Mouse (Mus musculus) heart, postnatal 10 days (tissue): ENCODE results near the gene Tas2r144. TPM values are rescaled to one million over a fixed set of nuclear protein-coding genes. Genes with fewer than 3 reads are reported as not detected.

Experiments
- DNase-seq, 2 experiments: peaks; one replicate each; pipeline ENCODE4 v3.0.0; 2021
- intact Hi-C: fragments of 180-260 bp; cut with DNase I; formaldehyde crosslinking; loops from one replicate; pipeline ENCODE4 v1.15.1; 2025
- total RNA-seq, 2 experiments: library from RNA; stranded (reverse); gene quantifications; 2 replicates each; pipeline ENCODE4 v1.2.3; 2021

The Tas2r144 gene
- total RNA-seq, 2 experiments from 2014 or later: not detected

DNA sequence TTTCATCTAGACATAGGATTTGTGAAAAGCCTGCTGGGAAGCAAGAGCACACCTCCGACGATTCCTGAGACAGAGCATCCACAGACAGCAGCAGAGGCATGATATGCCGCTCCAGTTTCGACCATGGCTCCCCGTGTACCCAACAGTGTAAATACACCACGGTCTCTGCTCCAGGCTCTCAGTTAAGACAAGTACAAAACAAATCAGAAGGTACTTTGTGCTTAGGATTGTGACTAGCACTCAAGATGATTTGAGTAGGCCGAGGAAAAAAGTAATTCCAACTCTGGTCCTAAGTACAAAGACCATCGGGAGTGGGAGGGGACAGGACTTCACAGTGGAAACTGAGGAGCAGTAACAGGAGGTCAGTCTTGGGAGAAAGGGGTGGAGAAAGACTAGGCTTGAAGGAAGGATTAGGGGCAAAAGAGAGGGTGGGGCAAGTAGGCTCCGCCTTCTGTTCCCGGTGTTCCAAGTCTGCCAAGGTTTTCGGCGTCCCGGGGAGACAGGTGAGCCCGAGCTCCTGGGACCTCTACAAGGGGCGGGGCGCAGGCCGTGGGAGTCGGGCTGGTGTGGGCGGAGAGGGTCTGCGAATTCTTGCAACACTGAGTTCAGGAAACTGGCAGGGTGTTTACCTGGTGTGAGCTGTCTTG, 46.5 kb downstream of the Tas2r144 start, which contains the start of gene Tmem139:
Gene Tmem139 (plus strand): TSS at position 447 of the 647 bp plus-strand sequence.
- no peak for DNase-seq
- intact Hi-C loops: loop anchor here (2.0 to 10.0 kb wide), 2 partner anchors 499 to 657 kb away; partner anchors contain the start of gene Ephb6

- peak; percentile 99 for DNase-seq
- intact Hi-C loops: loop anchor here (1.0 to 10.0 kb wide), 5 partner anchors 37 to 660 kb away; partner anchors contain the start of genes Ephb6, Fam131b and Zyx
These were observed 49.6 kb downstream of the Tas2r144 start, which contains the start of gene Casp2 for GRCm38 (mm10) chr6:42264626-42265312. TSS of gene Casp2 (plus strand) at chr6:42264985.

Other genes starting within 250 kb of the Tas2r144 start
- not detected for gene Sval3, start 247.2 kb upstream of the Tas2r144 start, total RNA-seq
- gene Sva, start 176.9 kb upstream of the Tas2r144 start, total RNA-seq: not detected
- not detected for gene Tas2r139, start 74.4 kb upstream of the Tas2r144 start, total RNA-seq
- gene Gstk1, start 30.6 kb downstream of the Tas2r144 start, total RNA-seq: 10 to 100 TPM; 29.3 to 32.6 TPM
- gene Tmem139, start 46.6 kb downstream of the Tas2r144 start, total RNA-seq: not detected
- 10 to 100 TPM; 19.6 to 31.8 TPM for gene Casp2, start 49.7 kb downstream of the Tas2r144 start, total RNA-seq
- gene Clcn1, start 71.4 kb downstream of the Tas2r144 start, total RNA-seq: 1 to 10 TPM; 1.3 to 1.9 TPM
- 1 to 10 TPM; 1.2 to 1.6 TPM for gene Fam131b, start 109.3 kb downstream of the Tas2r144 start, total RNA-seq
- 100 to 1,000 TPM; 104 to 121 TPM for gene Zyx, start 134.3 kb downstream of the Tas2r144 start, total RNA-seq
- under 1 TPM; 0.60 to 0.72 TPM for gene Epha1, start 157.9 kb downstream of the Tas2r144 start, total RNA-seq
- not detected for gene Tas2r143, start 184.9 kb downstream of the Tas2r144 start, total RNA-seq
- under 1 TPM; 0.25 to 0.31 TPM for gene Tas2r135, start 190.1 kb downstream of the Tas2r144 start, total RNA-seq
- gene Tas2r126, start 219.2 kb downstream of the Tas2r144 start, total RNA-seq: not detected
- gene Olfr458, start 249.9 kb downstream of the Tas2r144 start, total RNA-seq: not detected